Mouse (Mus musculus) stomach, embryonic 16.5 days (tissue): Measurements from ENCODE around the gene Bpi. TPM values are rescaled to one million over a fixed set of nuclear protein-coding genes. Genes with fewer than 3 reads are reported as not detected.

ENCODE experiments used
- ATAC-seq: fragments of 200-750 bp; cut with Nextera tagmentation; 2 replicates; pipeline ENCODE4 v1.8.0; 2017; ENCODE audit warnings: moderate number of reproducible peaks, moderate TSS enrichment; ENCODE audit not compliant: insufficient read depth, low FRiP score
- H3K27ac ChIP-seq: fragments of 300-500 bp; sonication (generic); 2 replicates; pipeline ENCODE4 v1.5.1; 2014; ENCODE audit warnings: low read length
- H3K27me3 ChIP-seq: fragments of 300-500 bp; sonication (generic); 2 replicates; pipeline ENCODE4 v1.6.1; 2014; ENCODE audit warnings: low read length, control low read depth, mixed read lengths; ENCODE audit not compliant: control insufficient read depth, insufficient read depth
- H3K36me3 ChIP-seq: fragments of 300-500 bp; sonication (generic); 2 replicates; pipeline ENCODE4 v1.6.1; 2014; ENCODE audit warnings: low read length; ENCODE audit not compliant: control insufficient read depth, insufficient read depth
- H3K4me1 ChIP-seq: fragments of 300-500 bp; sonication (generic); 2 replicates; pipeline ENCODE4 v1.6.1; 2014; ENCODE audit warnings: low read length, control low read depth, mixed read lengths; ENCODE audit not compliant: control insufficient read depth, insufficient read depth
- H3K4me2 ChIP-seq: fragments of 300-500 bp; sonication (generic); 2 replicates; pipeline ENCODE4 v1.6.1; 2014; ENCODE audit warnings: low read depth, low read length, mixed read lengths
- H3K4me3 ChIP-seq: fragments of 300-500 bp; sonication (generic); replicated peaks from 2 replicates; pipeline ENCODE4 v1.5.1; 2014; ENCODE audit warnings: mild to moderate bottlenecking, low read length
- H3K9ac ChIP-seq: fragments of 300-500 bp; sonication (generic); 2 replicates; pipeline ENCODE4 v1.6.1; 2014; ENCODE audit warnings: low read length
- H3K9me3 ChIP-seq: fragments of 300-500 bp; sonication (generic); replicated peaks from 2 replicates; pipeline ENCODE4 v1.6.1; 2016; ENCODE audit warnings: low read length, control low read depth; ENCODE audit not compliant: control insufficient read depth
- WGBS: fragments of 180-500 bp; shearing (Covaris S2); extraction: QIAGEN DNeasy Blood & Tissue Kit; methylation state at CpG from one replicate; pipeline ENCODE4 v1.1.7; 2014; 5-methylcytosine and 5-hydroxymethylcytosine counted together
- polyA plus RNA-seq: library from polyadenylated mRNA; unstranded; fragments of >200 nt; fragmentation: Nextera tagmentation; extraction: Ambion mirVana; gene quantifications from 2 replicates; pipeline ENCODE4 v1.2.1, GENCODE M21; 2015

The Bpi gene
- polyA plus RNA-seq, 1 experiment from 2014 or later: not detected

GRCm38 (mm10) chr2:158275811-158276210 lies 17.9 kb downstream of the Bpi start:
- ATAC-seq: no peak
- WGBS: 62% methylated on average over 4 of the region's 4 CpGs
- peaks cover 3% of the 10 kb centered on the region; the same call in 1 of the 2 replicates for H3K4me1 ChIP-seq

DNA sequence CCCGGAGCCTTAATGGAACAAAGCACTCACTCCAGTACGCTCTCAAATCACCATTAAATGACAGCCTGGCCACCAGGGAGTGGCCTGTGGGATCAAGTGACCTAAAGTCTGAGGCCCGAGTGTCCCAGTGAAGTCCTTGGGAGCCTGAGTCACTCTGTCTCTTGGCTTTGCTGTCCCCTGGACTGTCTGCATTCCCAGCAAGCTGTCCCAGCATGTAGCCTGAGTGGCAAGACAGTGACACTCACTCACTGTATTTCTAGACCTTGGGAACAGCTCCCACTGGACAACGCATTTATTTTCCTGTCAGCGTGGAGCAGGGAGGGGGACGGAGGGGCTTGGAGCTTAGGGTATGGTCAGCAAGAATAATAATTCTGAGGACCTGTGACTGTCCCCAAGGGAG lies 18.6 kb downstream of the Bpi start:
- WGBS: 70% methylated on average over 6 of the region's 6 CpGs
- no peak for ATAC-seq
- no peaks in the 10 kb centered on the region for H3K36me3 ChIP-seq

More at GRCm38 (mm10) chr2:158275811-158276210, 17.9 kb downstream of the Bpi start:
- Histone ChIP-seq H3K4me3 (no peak overlapping the region), H3K9me3 (no peaks in the 10 kb centered on the region), H3K4me2 (no peak overlapping the region), H3K27ac (no peak overlapping the region), H3K9ac (no peak overlapping the region), H3K27me3 (no peaks in the 10 kb centered on the region), H3K36me3 (no peaks in the 10 kb centered on the region)

GRCm38 (mm10) chr2:158276878-158277277 lies 19.0 kb downstream of the Bpi start:
- Histone ChIP-seq H3K36me3 (no peaks in the 10 kb centered on the region), H3K4me1 (peaks cover 3% of the 10 kb centered on the region; the same call in 1 of the 2 replicates), H3K9me3 (no peaks in the 10 kb centered on the region), H3K27me3 (no peaks in the 10 kb centered on the region), H3K4me2 (no peak overlapping the region), H3K27ac (no peak overlapping the region), H3K9ac (no peak overlapping the region), H3K4me3 (no peak overlapping the region)
- WGBS: 72% methylated on average over 4 of the region's 4 CpGs
- ATAC-seq: no peak

More for the DNA sequence above, 18.6 kb downstream of the Bpi start:
- no peak overlapping the region for H3K4me3 ChIP-seq
- no peaks in the 10 kb centered on the region for H3K9me3 ChIP-seq
- H3K4me2 ChIP-seq: no peak overlapping the region
- peaks cover 3% of the 10 kb centered on the region; the same call in 1 of the 2 replicates for H3K4me1 ChIP-seq
- H3K27me3 ChIP-seq: no peaks in the 10 kb centered on the region
- no peak overlapping the region for H3K9ac ChIP-seq
- no peak overlapping the region for H3K27ac ChIP-seq

DNA sequence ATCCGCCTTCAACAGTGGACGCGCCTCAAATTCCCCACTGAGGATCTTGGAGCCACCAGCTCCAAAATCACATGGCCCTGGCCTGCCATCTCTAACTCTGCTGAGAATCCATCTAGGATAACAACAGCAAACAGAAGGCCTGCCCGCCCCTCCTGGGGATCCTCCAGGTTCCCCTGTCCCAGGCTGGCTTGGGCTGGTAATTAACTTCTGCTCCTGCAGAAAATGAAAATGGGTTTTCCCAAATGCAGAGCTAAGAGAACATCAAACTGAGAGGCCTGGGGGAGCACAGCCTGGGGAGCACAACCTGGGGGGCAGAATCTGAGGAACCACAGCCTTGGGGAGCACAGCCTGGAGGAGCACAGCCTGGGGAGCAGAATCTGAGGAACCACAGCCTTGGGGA lies 21.8 kb downstream of the Bpi start:
- Histone ChIP-seq H3K4me1 (no peaks in the 10 kb centered on the region), H3K27me3 (no peaks in the 10 kb centered on the region), H3K36me3 (no peaks in the 10 kb centered on the region), H3K9ac (no peak overlapping the region), H3K4me2 (no peak overlapping the region), H3K9me3 (no peaks in the 10 kb centered on the region), H3K4me3 (no peak overlapping the region), H3K27ac (no peak overlapping the region)
- 90% methylated on average over 4 of the region's 4 CpGs for WGBS
- no peak for ATAC-seq

- H3K4me2 ChIP-seq: no peak overlapping the region
- ATAC-seq: no peak
- no peaks in the 10 kb centered on the region for H3K4me1 ChIP-seq
- no peak overlapping the region for H3K27ac ChIP-seq
- no peak overlapping the region for H3K4me3 ChIP-seq
- no peak overlapping the region for H3K9ac ChIP-seq
- no peaks in the 10 kb centered on the region for H3K9me3 ChIP-seq
- 55% methylated on average over 16 of the region's 16 CpGs for WGBS
- no peaks in the 10 kb centered on the region for H3K36me3 ChIP-seq
- H3K27me3 ChIP-seq: no peaks in the 10 kb centered on the region
Observed at GRCm38 (mm10) chr2:158281497-158282205, 23.8 kb downstream of the Bpi start.

GRCm38 (mm10) chr2:158283136-158283535 lies 25.2 kb downstream of the Bpi start:
- ATAC-seq: no peak
- H3K4me1 ChIP-seq: no peaks in the 10 kb centered on the region
- WGBS: 76% methylated on average over 7 of the region's 7 CpGs
- H3K4me2 ChIP-seq: no peak overlapping the region
- no peaks in the 10 kb centered on the region for H3K27me3 ChIP-seq
- no peak overlapping the region for H3K4me3 ChIP-seq
- no peak overlapping the region for H3K9ac ChIP-seq
- no peaks in the 10 kb centered on the region for H3K9me3 ChIP-seq
- H3K36me3 ChIP-seq: no peaks in the 10 kb centered on the region
- no peak overlapping the region for H3K27ac ChIP-seq

- no peak for ATAC-seq
- H3K36me3 ChIP-seq: no peaks in the 10 kb centered on the region
Observed at GRCm38 (mm10) chr2:158283771-158284170, 25.9 kb downstream of the Bpi start.

GRCm38 (mm10) chr2:158284571-158284970 lies 26.7 kb downstream of the Bpi start:
- no peaks in the 10 kb centered on the region for H3K27me3 ChIP-seq
- H3K36me3 ChIP-seq: no peaks in the 10 kb centered on the region
- no peak overlapping the region for H3K4me3 ChIP-seq
- WGBS: 25% methylated on average over 11 of the region's 11 CpGs
- no peak overlapping the region for H3K4me2 ChIP-seq
- H3K9ac ChIP-seq: no peak overlapping the region
- H3K9me3 ChIP-seq: no peaks in the 10 kb centered on the region
- no peaks in the 10 kb centered on the region for H3K4me1 ChIP-seq
- peak; percentile 25; the same call in 1 of the 2 replicates for ATAC-seq
- no peak overlapping the region for H3K27ac ChIP-seq

More at GRCm38 (mm10) chr2:158283771-158284170, 25.9 kb downstream of the Bpi start:
- no peaks in the 10 kb centered on the region for H3K4me1 ChIP-seq
- no peak overlapping the region for H3K4me3 ChIP-seq
- no peak overlapping the region for H3K9ac ChIP-seq
- 79% methylated on average over 6 of the region's 6 CpGs for WGBS
- no peaks in the 10 kb centered on the region for H3K9me3 ChIP-seq
- H3K4me2 ChIP-seq: no peak overlapping the region
- no peaks in the 10 kb centered on the region for H3K27me3 ChIP-seq
- H3K27ac ChIP-seq: no peak overlapping the region

DNA sequence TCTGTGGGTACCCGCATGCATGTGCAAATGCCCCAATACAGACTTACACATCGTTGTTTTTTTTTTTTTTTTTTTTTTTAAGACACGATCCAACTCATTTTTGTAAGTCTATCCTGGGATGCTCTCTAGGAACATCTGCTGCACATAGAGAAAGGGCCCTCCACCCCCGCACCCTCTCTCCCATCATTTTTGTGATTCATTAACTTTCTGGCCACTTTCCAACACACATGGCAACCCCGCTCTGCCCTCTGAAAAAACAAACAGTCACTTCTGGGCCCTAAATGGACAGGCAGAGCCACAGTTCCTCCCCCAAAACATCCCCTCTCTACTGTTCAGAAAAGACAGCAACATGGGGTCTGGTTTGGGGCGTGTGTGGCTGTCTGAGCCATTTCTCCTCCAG lies 27.8 kb downstream of the Bpi start:
- no peaks in the 10 kb centered on the region for H3K4me1 ChIP-seq
- H3K9ac ChIP-seq: no peak overlapping the region
- H3K4me3 ChIP-seq: no peak overlapping the region
- no peak overlapping the region for H3K4me2 ChIP-seq
- H3K27me3 ChIP-seq: no peaks in the 10 kb centered on the region
- H3K36me3 ChIP-seq: no peaks in the 10 kb centered on the region
- H3K9me3 ChIP-seq: no peaks in the 10 kb centered on the region
- no peak for ATAC-seq
- H3K27ac ChIP-seq: no peak overlapping the region
- WGBS: 52% methylated on average over 6 of the region's 6 CpGs
